Mouse (Mus musculus) liver, postnatal 0 days (tissue): ENCODE measurements around the gene Mrpl19.

Experiments
- CTCF ChIP-seq: sonication (generic); IDR thresholded peaks from 2 replicates; pipeline ENCODE4 v1.5.1; 2016; ENCODE audit warnings: antibody characterized with exemption, low read depth
- EP300 ChIP-seq: IDR thresholded peaks from 2 replicates; pipeline ENCODE4 v1.6.1; 2016; ENCODE audit warnings: antibody characterized with exemption, low read depth, mild to moderate bottlenecking

DNA sequence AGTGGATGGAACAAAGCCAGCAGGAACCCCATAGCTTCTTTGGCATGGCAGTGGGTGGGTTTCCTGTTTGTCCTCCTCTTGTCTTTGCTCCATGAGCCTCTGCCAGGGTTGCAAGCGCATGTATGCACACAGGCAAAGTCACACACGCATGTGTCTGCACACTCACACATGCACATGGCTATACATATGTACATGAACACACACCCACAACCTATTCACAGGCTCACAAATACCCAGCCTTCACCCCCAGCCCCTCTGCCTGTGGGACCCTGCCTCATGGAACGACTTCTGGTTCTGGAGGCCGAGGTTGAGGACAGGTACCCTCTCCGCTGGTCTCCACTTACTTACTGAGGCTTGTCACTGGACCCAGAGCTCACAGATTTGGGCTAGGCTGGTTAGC lies 22.6 kb upstream of the Mrpl19 start:
- TF ChIP-seq CTCF (no peak), EP300 (no peak)
